Mouse (Mus musculus) adrenal gland, adult (tissue): ENCODE measurements around the gene Fbxo28.

Experiments used
- DNase-seq, 2 experiments: peaks; one replicate each; pipeline ENCODE4 v3.0.0; 2022 to 2023; ENCODE audit warnings: low spot score in 1 of 2; ENCODE audit not compliant: inconsistent age in 2 of 2

The Fbxo28 gene

DNA sequence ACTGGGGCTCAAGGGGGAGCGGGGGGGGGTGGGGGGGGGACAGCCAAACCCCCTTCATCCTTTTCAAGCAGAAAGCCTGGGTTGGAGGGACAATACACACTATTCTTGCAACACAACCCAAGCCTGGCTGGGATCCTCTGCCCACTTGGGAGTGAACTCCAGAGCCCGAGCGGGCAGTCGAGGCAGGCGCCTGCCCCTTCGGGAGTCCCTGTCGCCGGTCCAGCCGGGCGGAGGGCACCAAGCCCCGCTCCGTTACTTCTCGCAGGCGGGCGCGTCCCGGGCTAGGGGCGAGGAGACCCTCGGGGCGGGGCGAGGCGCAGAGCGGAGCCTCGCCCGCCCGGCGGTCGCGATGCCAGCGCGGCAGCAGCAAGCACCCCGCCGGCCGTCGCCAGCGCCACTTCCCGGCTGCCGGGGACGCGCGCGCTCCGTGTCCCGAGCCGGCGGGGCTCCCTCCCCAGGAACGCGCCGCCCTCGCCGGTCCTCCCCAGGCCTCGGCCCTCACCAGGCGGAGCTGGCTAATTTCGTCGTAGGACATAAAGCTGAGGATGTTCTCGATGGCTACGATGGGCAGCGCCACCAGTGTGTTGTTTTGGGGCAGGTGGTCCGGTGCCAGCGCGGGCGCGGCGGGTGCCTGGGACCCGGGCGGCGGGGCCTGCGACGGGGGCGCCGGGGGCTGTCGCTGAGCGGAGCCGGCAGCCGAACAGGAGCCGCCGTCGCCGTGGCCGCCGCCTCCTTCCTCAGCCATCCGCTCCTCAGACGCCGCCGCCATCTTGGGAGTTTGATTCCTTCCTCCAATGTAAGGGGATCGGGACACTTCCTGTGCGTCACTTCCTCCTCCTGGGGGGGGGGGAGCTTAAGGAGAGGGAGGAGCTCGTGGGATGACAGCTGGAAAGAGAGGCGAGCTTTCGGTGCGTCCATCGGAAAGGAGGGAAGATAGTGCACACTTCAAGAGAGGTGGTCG lies at the start of gene Fbxo28:
Gene Fbxo28 (minus strand): TSS at position 809 of the 961 bp plus-strand sequence.
- DNase-seq, result peak; percentile 87 to 96

DNA sequence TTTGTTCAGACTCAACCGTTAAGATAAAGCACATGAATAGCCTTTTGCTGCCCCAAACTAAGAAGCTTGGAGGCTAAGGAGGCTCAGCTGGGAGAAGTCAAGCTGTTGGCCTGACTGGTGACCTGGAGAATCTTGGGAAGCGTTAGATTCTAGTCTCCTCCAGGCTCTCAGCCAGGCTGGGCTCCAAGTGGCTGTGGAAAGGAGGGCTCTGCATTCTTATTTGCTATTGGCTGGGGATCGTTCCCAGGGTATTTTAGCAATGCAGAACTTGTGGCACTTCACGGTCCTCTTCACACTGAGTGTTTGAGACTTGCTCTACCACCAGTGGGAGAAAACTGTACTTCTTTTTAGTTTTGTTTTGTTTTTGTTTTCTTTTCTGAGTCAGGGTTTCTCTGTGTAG lies 47.3 kb upstream of the Fbxo28 start:
- DNase-seq, result no peak

DNA sequence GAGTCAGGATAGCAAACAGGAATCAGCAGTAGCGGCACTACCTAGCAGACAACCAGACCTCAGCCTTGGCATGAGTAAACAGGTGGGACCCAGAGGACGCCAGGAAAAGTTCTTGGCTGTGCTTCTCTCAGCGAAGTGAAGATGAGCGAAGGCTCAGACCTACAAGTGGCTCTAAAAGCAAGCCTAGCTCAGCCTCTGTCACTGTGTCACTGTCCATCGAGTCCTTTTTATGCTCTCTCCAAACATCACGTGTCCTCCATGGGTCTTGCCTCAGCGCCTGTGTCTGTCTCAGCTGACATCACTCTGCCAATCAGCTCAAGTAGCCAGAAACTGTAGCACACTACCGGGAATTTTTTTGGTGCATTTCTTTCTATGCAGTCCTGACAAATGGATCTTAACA lies 45.0 kb upstream of the Fbxo28 start:
- no peak for DNase-seq

DNA sequence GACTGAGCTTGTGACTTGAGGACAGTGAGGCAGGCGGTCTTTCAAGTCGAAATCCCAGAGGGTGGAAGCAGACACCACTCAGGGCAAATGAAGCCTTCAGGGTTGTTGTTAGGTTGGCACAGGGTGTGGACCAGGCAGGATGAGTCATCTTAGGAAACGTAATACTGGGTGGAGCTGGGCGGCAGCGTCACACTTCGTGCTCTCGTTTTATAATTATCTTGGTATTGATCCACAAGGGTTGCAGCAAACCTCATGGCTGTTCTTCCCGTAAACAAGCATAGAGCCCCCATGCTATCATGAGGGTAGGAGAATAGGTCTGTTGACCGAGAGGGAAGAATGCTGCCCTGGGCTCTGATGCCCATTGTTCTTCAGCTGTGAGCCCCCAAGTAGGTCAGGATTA lies 41.7 kb upstream of the Fbxo28 start:
- peak in 1 of 2 experiments; percentile 53 for DNase-seq

DNA sequence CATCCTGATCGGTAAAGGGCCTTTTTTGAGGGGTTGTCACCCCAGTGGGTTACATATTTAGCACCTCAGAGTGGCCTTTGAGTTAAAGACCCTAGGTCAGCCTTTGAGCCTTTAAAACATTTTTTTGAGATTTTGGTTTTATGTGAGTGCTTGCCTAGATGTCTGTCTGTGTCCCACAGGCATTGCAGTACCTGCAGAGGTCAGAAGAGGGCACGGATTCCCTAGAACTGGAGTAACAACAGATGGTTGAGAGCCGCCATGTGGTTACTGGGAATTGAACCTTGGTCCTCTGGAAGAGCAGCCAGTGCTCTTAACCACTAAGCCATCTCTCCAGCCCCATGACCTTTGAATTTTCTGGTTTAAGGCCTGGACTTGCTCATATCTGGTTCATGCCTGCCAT lies 39.9 kb upstream of the Fbxo28 start:
- DNase-seq, result no peak

DNA sequence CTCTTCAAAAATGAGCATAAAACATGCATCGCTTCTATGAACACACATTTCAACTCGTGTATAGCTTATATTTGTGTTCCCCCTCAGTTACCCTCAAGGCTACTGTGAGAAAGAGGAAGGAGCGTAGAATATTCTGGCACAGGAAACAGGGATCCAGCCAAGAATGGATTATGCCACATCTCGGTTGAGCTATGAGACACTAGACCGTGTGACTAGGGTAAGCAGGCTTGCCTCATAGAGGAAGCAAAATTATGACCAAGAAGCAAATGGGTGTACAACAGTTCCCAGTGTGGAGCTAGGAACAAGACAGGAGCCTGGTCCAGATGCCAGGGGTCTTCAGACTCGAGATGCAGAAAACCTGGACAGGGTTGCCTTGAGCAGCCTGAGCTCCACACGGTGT lies 39.3 kb upstream of the Fbxo28 start:
- DNase-seq, result no peak

DNA sequence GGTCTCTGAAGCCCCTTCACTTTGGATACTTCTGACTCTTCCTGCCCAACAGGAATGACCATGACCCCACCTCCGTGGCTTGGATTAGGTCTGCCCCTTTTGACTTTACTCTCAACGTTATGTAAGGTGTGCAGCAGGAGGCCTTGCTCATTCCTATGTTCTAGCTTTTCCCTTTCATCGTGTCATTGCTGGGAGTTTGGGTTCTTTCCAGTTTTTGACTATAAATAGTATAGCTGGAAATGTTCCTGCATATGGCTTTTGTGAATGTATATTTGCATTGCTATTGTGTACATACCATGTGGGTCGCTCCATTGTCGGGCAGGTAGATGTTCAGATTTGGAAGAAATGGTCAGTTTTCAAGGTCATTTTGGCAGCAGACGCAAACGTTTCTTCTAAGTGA lies 37.4 kb upstream of the Fbxo28 start:
- DNase-seq, result no peak

DNA sequence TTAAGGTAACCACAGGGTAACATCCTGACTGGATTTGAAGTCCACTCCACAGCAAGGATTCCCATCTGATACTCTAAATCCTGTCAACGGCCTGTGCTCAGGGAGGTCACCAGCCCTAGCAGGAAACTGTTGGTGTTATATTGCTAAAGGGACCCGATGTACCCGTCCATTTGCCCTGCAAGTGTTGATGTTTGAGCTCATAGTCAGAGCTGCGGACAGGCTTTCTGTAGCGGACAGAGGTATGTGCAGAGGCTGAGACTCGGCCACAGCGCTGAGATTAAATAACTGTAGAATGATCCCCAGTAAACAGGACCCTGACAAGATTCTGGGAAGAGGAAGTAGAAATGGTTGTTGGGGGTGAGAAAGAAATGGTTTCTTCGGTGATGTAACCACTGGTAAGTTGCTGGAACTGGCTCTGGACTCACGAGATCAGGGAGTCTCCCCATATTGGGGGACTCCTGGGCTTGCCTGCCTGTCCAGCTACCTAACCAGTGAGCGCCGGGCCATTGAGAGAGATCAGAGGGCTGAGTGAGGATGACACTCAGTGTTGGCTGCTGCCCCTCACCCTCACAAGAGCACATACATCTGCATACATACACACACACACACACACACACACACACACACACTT lies 36.9 kb upstream of the Fbxo28 start:
- no peak for DNase-seq

DNA sequence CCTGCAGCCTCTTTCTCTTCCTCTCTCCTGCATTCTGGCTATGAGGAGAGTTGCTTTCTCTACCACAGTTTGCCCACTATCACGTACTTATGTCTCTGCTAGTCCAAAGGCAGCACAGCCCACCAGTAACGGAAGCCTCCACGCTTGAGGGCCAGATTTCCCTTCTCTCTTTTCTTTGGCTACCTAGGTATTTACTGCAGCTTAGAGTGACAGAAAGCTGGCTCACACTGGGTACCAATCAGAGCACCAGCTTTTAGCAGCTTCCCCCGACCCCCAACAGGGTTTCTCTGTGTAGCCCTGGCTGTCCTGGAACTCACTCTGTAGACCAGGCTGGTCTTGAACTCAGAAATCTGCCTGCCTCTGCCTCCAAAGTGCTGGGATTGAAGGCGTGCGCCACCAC lies 36.1 kb upstream of the Fbxo28 start:
- DNase-seq, result no peak

DNA sequence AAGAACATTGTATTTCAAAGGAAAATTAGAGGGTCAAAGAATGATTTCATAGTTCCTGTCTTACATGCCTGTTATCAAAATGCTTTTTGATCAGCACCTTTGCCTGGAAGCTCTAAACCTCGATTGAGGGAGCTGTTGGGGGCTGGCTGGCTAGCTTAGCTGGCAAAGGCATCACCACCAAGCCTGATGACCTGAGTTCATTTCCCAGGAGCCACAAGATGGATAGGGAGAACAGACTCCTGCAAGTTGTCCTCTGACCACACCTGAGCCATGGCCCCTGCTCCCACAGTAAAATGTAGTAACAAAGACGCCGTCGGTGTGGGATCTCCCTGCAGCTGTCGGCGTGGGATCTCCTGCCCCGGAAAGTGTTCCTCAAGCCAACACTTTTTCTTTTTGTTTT lies 35.4 kb upstream of the Fbxo28 start:
- DNase-seq, result no peak

DNA sequence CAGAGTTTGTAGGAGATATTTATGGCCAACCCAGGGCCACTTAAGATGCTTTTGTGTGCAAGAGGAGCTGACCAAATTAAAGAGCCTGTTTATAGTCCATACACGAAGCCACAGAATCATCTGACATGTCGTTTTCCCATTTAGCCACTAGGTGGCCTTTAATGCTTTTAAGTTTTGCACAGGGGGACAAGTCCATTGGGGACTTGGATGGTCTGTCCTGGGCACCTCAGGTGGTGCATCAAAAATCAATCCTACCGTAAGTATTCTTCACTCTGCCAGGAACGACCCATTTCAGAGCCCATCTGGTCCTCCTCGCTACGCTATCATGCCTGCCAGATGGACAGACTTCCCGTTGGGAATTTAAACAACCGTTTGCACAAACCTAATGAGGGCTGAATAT lies 34.8 kb upstream of the Fbxo28 start:
- peak in 1 of 2 experiments; percentile 68 for DNase-seq

DNA sequence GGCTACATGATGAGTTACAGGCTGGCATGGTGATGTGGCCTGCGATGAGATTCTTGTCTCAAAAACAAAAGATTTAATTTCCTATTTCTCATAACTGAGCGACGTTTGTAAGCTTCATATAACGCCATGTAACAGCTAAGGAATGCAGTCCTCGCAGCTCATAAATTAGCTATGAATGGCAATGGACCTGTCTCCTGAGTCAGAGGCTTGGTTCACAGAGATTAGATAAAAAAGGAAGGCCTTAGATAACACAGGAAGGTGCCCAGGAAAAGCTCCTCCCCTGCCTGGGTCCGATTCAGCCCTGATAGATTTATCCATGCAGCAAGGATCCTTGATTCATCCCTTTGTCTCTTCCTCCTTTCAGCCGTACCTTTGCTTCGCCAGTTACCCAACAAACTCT lies 30.5 kb upstream of the Fbxo28 start:
- peak; percentile 21 to 79 for DNase-seq

DNA sequence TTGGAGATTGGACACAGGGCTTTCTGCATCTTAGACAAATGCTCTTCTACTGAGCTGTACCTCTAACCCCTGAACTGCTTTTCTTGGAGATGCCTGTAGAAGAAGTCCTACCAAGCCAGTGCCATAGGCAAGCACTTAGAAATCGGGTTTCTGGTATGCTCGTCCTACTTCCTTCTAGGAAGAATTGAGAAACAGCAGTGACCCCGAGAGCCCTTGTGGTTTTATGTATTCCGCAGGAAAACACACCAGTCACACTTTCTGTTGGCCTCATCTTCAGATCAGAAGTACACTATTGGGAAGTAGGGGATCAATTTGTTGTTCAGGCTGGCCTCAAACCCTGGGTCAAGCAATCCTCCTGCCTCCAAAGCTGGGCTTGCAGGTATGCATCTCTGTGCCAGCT lies 28.0 kb upstream of the Fbxo28 start:
- DNase-seq, result peak in 1 of 2 experiments; percentile 39

DNA sequence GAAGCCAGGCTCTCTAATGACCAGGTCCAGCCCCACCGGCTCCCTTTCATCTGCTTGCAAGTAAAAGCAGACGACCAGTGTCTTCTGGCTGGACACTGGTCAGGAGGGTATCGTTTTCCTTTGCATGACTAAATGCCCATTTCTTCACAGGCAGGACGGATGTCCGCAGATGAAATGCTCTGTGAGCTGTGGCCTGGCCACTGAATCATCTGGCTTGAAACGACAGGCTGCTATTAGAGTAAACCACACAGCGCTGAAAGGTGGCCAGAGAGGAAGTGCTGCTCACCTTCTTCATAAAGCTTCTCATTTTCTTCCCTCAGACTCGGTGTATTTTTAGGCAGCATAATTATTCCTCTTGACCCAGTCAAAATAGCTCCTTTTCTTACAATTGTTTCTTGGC lies 27.4 kb upstream of the Fbxo28 start:
- no peak for DNase-seq

DNA sequence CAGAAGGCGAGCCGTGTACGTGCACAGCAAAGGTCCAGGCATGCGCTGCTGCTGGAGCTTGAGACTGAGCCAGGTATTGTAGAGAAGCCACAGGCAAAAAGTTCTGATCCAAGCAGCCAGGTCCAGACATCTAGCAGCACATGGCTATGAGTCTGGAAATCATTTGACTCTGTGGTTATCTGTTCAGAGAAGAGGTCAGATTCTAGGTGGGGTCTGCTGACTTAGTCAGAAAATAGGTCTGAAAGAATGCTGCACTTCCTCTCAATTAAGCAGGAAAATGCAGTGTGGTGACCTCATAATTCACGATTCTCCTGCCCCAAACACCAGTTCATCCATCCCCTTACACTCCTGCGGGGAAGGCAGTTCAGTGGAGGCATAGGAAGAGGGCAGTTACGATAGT lies 26.9 kb upstream of the Fbxo28 start:
- no peak for DNase-seq

DNA sequence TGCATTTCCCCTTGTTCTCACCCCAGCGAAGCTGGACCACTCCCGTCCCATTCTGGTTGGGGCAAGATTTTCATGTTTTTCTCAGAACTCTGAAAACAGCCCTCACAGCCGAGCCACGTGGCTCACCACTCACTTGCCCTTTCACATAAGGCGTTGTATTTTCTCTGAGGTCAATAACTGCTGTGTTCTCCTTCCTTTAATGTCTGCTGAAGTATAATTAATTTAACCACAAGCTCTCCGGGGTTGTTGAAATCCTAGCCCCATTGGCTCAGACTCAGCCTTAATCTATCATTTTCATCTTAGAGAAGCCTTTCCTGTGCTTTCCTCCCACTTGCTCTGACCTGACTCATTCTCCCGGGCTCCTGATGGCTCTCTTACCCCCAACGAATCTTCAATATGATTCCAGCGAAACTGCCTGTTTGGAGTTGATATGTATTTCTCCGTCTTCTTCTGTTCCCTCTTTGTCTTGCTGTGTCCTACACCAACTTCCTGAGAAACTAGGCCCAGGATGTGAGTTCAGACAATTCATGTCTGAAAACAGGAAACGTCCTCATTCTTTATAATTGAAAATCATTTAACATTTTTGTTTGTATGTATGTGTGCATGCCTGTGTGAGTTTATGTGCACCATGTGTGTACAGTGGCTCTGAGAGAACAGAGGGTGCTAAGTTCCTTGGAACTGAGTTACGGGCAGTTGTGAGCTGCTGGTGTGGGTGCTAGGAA lies 22.4 kb upstream of the Fbxo28 start:
- no peak for DNase-seq

DNA sequence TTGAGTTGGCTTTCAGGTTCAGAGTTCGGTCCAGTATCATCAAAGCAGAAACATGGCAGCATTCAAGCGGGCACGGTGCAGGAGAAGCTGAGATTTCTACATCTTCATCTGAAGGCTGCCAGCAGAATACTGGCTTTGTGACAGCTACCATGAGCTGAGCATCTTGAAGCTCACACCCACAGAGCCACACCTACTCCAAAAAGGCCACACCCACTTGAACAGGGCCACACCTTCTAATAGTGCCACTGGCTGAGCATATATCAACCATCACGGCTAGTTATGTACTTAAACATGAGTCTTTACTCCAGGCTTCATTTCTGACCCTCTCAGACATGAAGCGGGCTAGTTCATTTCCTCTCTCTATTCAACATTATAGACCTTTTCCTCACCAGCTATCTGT lies 21.3 kb upstream of the Fbxo28 start:
- DNase-seq, result no peak

DNA sequence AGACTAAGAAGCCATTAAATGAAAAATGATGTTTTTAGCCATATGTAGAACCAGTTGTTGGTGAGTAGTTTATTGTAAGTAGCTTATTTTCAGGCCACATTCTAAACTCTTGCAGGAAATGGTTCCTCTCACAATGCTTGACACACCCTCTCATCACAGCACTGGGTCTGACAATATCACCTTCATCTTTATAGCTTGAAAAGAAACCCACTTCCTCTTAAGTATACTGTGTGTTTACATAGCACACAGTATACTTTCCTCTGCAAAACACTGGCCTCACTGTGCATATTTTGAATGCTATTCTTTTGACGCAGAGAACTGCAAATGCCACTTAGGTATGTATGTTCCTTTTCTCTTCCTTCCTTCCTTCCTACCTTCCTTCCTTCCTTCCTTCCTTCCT lies 16.7 kb upstream of the Fbxo28 start:
- DNase-seq, result no peak

DNA sequence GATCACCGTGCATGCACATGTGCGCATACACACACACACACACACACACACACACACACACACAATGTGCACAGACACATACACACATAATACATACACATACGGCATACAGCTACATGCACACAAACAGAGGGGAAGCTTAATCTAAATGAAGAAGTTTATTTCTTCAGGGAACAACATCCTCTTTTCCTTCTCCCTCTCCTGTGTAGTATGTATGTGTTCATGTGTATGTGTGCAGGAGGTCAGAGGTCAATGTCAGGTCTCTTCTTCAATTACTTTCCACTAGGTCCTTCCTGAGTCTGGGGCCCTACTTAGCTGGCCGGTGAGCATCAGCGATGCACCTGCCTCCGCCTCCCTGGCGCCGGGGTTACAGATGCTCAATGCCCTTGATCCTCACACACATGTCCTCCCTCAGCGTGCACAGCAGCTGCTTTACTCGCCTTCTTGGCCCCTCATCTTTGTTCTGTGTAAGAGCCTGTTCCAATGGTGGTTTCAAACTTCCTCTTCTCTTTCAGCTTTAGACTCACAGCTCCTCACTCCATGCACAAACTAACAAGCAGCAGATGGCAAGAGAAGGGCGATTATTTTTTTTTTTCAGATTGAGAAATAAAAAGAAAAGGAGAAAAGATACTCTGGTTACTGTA lies 13.2 kb upstream of the Fbxo28 start:
- no peak for DNase-seq

DNA sequence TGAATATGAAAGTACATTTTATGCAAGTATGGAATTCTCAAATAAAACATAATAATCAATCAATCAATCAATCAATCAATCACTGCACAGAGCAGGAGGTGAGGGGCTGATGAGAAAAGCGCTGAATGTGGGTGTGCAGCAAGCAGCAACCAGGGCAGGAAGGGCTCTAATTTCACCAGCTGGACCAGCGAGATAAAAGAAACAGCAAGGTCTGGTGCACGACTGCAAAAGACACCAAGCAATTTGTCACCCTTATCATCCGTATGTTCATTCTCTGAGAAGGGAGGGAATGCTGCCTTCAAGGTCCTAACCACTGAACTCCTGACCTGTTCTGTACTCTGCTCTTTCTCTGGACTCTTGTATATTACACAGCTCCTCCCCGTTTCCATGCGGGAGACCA lies 8.1 kb upstream of the Fbxo28 start:
- DNase-seq, result no peak

DNA sequence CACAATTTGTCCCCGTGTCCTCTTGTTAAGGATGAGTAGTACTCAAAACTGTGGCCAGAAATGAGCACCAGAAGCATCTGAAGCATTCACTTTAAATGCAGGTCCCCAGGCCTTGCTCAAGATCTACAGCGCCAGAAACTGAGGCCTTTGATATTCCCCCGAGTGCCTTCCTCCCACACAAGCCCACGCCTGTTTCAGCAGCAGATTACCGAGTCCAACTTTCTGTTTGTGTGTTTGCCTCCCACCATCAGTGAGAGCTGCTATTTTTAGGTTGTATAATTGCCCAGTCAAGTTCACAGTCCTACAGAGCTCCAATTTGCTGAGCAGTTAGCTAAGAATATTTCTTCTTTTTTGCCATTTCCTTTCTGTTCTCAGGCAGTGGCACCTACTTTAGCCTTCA lies 5.1 kb upstream of the Fbxo28 start:
- no peak for DNase-seq
